Mouse (Mus musculus) fibroblast of lung, adult 2 months (primary cell): Measurements from ENCODE around the gene Parl.

Source experiments
- DNase-seq: peaks from one replicate; pipeline ENCODE4 v3.0.0-alpha.2; 2011; ENCODE audit warnings: low read depth

The Parl gene

GRCm38 (mm10) chr16:20237426-20237825 lies 64.8 kb downstream of the Parl start:
- no peak for DNase-seq

DNA sequence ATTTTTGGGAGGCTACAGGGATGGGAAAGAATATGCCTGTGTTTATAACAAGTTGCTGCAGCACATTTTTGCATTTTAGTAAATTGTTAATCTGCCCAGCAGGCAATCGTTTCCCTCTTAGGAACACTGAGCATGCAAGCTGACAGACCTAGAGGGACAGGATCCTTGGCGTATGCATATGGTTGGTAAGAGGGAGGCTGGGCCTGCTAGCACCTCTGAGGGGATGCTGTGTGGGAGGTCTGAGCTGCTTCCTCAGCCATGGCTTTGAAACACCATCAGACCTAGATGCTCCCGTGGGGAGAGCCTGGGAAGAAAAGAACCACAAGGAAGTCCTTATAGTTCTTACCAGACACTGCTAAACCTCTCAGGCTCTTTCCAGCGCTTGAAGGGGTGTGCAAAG lies 67.8 kb downstream of the Parl start:
- DNase-seq, result no peak
